Mouse (Mus musculus) cerebellum, adult 9-10 months (tissue): ENCODE results near the gene Lrtm2.
A peak's percentile ranks its signal among the peaks of the same experiment; 100 is the strongest.

Experiments
- DNase-seq: peaks from one replicate; pipeline ENCODE4 v3.0.0; 2022

The Lrtm2 gene

GRCm38 (mm10) chr6:119333831-119334230 lies 3.3 kb upstream of the Lrtm2 start:
- DNase-seq: no peak

GRCm38 (mm10) chr6:119333202-119333601 lies 2.6 kb upstream of the Lrtm2 start:
- no peak for DNase-seq

- no peak for DNase-seq
These were observed 1.5 kb upstream of the Lrtm2 start for GRCm38 (mm10) chr6:119332111-119332510.

- DNase-seq: peak; percentile 47
These were observed 630 bp downstream of the Lrtm2 start for GRCm38 (mm10) chr6:119329936-119330335.

GRCm38 (mm10) chr6:119329215-119329714 lies 1.3 kb downstream of the Lrtm2 start:
- DNase-seq: peak; percentile 55

GRCm38 (mm10) chr6:119328521-119329115 lies 1.9 kb downstream of the Lrtm2 start:
- DNase-seq: no peak

GRCm38 (mm10) chr6:119326541-119326940 lies 4.0 kb downstream of the Lrtm2 start:
- no peak for DNase-seq

GRCm38 (mm10) chr6:119325978-119326377 lies 4.6 kb downstream of the Lrtm2 start:
- DNase-seq: no peak

- no peak for DNase-seq
These were observed 5.8 kb downstream of the Lrtm2 start for GRCm38 (mm10) chr6:119324776-119325175.

- no peak for DNase-seq
These were observed 8.8 kb downstream of the Lrtm2 start for GRCm38 (mm10) chr6:119321752-119322151.

- DNase-seq: no peak
These were observed 10.1 kb downstream of the Lrtm2 start for GRCm38 (mm10) chr6:119320481-119320880.

- DNase-seq: no peak
These were observed 11.2 kb downstream of the Lrtm2 start for GRCm38 (mm10) chr6:119319358-119319757.

- no peak for DNase-seq
These were observed 11.8 kb downstream of the Lrtm2 start for GRCm38 (mm10) chr6:119318732-119319131.

GRCm38 (mm10) chr6:119314751-119315476 lies 15.7 kb downstream of the Lrtm2 start:
- no peak for DNase-seq

GRCm38 (mm10) chr6:119313588-119314375 lies 16.8 kb downstream of the Lrtm2 start:
- DNase-seq: no peak

GRCm38 (mm10) chr6:119313096-119313495 lies 17.5 kb downstream of the Lrtm2 start:
- DNase-seq: no peak

GRCm38 (mm10) chr6:119312381-119312780 lies 18.2 kb downstream of the Lrtm2 start:
- no peak for DNase-seq

GRCm38 (mm10) chr6:119310176-119310575 lies 20.4 kb downstream of the Lrtm2 start:
- DNase-seq: no peak

GRCm38 (mm10) chr6:119307867-119308413 lies 22.6 kb downstream of the Lrtm2 start:
- no peak for DNase-seq

- DNase-seq: no peak
These were observed 27.2 kb downstream of the Lrtm2 start for GRCm38 (mm10) chr6:119303331-119303730.

- DNase-seq: peak; percentile 90
These were observed 29.3 kb downstream of the Lrtm2 start for GRCm38 (mm10) chr6:119301310-119301709.

- DNase-seq: peak; percentile 82
These were observed 49.8 kb downstream of the Lrtm2 start for GRCm38 (mm10) chr6:119280761-119281160.

GRCm38 (mm10) chr6:119276713-119277112 lies 53.9 kb downstream of the Lrtm2 start:
- no peak for DNase-seq
